Mouse (Mus musculus): ENCODE results near the gene Tnfsf10. TPM values are rescaled to one million over a fixed set of nuclear protein-coding genes. Genes with fewer than 3 reads are reported as not detected.
"Not testable (repeated sequence)": the region's sequence is repeated elsewhere in the genome, so short reads cannot be mapped to it uniquely, and the experiment has no call there.

Tnfsf10 gene
- total RNA-seq (2021): 1 to 10 TPM; 4.7 to 4.8 TPM
- long read RNA-seq, experiment 1, partial matches to known transcripts: 0 of 2 reads
- long read RNA-seq, experiment 1, other reads (novel, unspliced or antisense): 2 of 2 reads
- long read RNA-seq, experiment 2, full-length matches to known transcripts: 1 of 2 reads
- long read RNA-seq, experiment 2, partial matches to known transcripts: 0 of 2 reads
- long read RNA-seq, experiment 2, other reads (novel, unspliced or antisense): 1 of 2 reads

- DNase-seq: peak in 1 of 2 experiments; percentile 31
- intact Hi-C loops (cut with DNase I): no loop called here
These were observed at the start of gene Tnfsf10 for GRCm38 (mm10) chr3:27316559-27317287. Gene Tnfsf10, plus strand, starts transcription at chr3:27317028.

GRCm38 (mm10) chr3:27267327-27267726 lies 49.5 kb upstream of the Tnfsf10 start:
- DNase-seq: no peak
- intact Hi-C loops (cut with DNase I): no loop called here

DNA sequence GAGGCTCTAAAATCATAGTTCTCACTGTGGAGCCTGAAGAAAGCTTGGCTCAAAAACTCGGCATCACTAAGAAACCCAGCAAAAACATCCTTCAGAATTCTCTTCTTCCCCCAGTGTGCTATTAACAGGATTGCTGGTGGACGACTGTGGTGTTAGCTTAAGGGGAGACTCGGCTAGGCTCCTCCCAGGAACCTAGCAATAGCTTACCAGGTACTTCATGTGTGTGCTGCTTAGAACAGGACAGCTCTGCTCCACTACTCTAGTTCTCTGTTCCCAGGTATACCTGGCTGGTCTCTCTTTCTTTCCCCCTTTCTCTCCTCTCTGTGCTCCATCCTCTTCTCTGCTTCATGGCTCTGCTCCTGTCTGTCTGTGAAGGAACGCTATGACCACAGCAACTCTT lies 48.9 kb upstream of the Tnfsf10 start:
- intact Hi-C loops (cut with DNase I): no loop called here
- no peak for DNase-seq

DNA sequence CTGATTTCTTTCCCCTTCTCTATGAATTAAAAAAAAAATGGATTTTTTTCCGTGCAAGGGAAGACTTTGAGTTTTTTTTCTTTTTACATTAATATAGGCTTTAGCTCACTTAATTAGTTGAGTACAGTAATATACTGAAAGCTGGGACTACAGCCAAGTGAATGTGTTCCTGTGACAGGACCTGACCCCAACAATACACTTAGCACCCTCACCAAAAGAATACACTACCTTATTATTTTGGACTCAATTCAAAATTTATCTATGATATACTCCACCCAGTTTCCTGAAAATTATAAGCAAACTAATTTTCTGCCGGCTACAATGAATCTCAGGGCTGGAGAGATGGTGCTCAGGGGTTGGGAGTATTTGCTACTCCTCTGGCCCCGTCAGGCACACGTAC lies 47.7 kb upstream of the Tnfsf10 start:
- no peak for DNase-seq
- intact Hi-C loops (cut with DNase I): no loop called here

DNA sequence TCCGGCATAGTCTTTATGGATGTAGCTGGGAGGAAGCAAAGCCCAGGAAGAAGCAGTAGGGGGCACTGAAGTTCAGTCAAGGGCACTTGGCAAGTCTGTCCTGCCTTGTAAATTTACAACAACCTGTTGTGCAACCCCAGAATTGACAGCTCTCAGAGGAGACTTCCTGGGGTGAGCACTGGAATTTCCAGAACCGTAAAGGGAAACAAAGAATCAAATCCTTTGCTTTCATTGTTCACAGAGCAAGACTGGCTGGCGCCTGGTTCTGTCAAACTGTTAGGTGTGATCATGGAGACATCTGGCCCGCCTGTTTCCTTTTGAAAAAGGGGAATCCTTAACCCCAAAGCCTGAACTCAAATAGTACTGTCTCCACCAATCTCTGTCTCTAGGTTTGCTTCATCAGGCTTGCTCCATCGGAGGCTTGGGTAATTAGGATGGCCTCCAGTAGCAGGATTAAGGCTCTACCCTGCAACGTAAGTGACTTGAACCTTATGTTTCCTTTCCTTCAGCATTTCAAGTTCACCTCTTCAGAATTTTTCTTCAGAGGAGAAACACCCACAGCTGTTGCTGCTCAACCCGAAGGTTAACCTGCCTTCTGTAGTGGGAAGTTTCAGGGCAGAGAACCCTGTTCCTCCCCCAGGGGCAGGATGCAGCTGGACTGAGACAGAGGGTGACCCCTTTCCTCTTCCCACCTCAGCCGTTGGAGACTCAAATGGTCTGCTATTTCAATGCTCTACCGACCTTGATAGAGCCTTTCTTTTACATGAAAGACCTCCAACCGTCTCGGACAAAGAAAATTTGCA lies 46.5 kb upstream of the Tnfsf10 start:
- DNase-seq: peak in 1 of 2 experiments; percentile 25
- intact Hi-C loops (cut with DNase I): loop anchor here (2.0 kb wide), 1 partner anchor 74 kb away; no protein-coding TSS in a partner anchor

GRCm38 (mm10) chr3:27272926-27273745 lies 43.7 kb upstream of the Tnfsf10 start:
- no peak for DNase-seq
- intact Hi-C loops (cut with DNase I): no loop called here

DNA sequence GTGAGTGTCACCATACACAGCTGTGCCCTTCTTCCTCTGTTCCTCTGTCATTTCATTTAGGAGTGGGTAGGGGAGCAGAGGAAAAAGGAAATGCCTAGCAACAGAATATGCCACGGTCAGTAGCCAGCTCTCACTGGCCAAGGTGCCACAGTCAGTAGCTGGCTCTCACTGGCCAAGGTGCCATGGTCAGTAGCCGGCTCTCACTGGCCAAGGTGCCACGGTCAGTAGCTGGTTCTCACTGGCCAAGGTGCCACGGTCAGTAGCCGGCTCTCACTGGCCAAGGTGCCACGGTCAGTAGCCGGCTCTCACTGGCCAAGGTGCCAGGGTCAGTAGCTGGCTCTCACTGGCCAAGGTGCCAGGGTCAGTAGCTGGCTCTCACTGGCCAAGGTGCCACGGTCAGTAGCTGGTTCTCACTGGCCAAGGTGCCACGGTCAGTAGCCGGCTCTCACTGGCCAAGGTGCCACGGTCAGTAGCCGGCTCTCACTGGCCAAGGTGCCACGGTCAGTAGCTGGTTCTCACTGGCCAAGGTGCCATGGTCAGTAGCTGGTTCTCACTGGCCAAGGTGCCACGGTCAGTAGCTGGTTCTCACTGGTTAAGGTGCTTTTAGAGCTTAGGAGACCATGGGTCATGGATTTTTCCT lies 37.4 kb upstream of the Tnfsf10 start:
- intact Hi-C loops (cut with DNase I); DNase-seq: not testable (repeated sequence)

DNA sequence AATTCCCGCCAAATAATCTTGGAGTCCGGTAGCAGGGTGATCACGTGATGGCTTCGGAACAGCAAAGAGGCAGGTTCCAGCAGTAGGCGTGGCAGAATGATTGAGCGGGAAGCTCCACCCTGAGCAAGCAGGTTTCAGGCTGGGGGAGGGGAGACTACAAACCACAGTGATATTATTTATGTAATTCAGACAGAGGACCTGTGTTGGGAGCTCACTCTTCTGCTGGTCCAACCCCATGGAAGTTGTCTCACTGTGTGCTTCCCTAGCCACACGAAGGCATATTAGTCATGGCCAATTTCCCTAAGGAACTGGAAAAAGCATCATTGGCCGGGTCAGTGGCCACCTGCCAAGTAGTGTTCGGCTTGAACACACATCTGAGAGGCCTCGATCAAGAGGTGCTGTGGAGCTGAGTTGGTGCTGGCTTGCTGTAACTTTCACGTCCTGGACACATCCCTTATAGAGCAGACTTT lies 36.5 kb upstream of the Tnfsf10 start:
- DNase-seq: peak; percentile 27 to 35
- intact Hi-C loops (cut with DNase I): loop anchor here (5.0 kb wide), 1 partner anchor 42 kb away; no protein-coding TSS in a partner anchor

DNA sequence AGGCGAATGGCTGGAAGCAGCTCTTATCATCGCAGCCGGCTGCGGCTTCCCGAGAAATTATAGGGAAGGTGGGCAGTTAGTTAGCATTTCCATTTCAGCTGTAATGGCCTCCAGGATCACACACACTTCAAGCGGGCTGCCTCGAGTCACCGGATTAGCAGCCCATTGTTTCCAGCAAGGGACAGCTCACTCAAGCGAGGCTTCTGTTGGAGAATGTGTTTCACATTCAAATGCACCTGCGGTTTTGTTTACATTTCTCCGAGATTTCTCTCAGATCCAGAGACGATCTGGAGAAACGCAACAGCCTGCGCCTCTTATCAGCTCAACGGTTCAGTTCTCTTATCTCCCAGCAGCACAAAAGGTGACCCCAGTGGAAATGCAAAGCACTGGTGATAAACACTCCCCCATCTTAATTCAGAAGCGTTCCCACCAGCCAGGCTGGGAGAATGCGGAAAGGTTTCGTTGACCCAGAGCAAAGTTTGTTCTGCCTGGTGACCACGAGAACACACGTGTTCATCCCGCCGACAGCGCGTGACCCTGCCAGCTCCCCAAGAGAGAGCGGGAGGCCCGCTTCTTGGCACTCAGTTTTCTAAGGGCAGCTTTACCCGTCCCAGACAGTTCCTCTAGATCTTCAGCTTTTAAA lies 33.6 kb upstream of the Tnfsf10 start:
- intact Hi-C loops (cut with DNase I): loop anchor here (5.0 kb wide), 1 partner anchor 39 kb away; no protein-coding TSS in a partner anchor
- DNase-seq: peak in 1 of 2 experiments; percentile 14

DNA sequence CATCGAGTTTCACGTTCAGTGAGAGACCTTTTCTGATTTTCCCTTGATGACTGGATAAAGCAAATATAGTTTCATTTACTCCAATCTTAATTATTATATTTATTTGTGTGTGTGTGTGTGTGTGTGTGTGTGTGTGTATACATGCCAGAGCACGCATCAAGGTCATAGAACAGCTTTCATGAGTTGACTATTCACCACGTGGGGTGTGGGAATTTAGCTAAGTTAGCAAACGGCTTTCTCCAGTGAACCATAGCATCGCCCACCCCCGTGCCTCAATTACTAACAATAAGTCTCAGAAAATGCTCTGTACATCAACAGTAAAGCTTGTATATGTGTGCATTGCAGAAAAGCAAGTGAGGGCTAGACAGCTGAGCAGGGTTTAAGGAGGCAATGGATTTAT lies 33.0 kb upstream of the Tnfsf10 start:
- intact Hi-C loops (cut with DNase I): loop anchor here (5.0 kb wide), 1 partner anchor 39 kb away; no protein-coding TSS in a partner anchor
- DNase-seq: no peak

DNA sequence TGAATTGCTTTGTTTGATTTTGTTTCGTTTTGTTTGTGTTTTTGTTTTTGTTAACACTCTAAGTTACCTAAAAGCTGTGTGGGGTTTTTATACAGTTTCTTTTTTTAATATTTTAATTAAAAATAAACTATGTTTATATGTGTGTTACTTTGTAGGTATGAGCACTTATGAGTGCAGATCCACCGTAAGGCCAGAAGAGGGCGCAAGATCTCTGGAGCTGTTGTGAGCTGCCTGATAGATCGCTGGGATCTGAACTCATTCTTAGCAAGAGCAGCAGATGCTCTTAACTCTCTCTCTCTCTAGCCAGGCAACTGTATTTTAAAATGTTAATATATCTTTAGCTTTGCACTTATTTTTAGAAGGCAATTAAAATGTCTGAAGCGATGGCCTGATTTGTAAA lies 32.6 kb upstream of the Tnfsf10 start:
- DNase-seq: no peak
- intact Hi-C loops (cut with DNase I): loop anchor here (5.0 kb wide), 1 partner anchor 38 kb away; no protein-coding TSS in a partner anchor

DNA sequence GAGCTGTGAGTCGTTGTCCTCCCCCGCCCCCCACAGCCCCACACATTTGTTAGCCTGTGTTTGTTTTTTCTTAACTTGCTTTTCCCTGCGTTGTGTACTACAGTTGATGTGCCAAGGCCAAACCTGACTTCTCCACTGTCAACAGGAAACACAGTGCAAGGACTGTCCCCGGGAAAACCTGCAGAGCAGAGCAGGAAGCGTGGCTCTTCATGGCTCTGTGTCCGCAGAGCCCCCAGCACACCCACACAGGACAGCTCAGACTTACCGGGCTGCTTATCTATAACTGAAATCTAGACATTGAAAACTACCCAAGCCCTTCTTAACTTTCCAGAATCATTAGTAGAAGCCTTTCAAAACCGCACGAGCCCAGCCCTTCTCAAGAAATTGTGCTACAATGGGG lies 31.8 kb upstream of the Tnfsf10 start:
- intact Hi-C loops (cut with DNase I): no loop called here
- no peak for DNase-seq

DNA sequence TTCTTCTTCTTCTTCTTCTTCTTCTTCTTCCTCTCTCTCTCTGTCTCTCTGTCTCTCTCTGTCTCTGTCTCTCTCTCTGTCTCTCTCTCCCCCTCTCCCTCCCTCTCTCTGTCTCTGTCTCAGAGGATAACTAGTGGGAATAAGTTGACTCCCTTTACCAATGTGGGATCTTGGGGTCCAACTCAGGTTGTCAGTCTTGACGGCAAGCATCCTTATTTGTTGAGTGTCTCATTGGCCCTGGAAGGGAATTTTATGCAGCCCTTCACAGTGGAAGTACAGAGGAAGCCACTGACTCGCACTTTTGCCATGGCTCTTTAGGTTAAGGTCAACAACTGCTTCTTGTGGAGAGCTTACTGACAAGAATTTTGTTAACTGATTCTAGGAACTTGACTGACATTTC lies 28.5 kb upstream of the Tnfsf10 start:
- intact Hi-C loops (cut with DNase I): no loop called here
- no peak for DNase-seq

GRCm38 (mm10) chr3:27288909-27289308 lies 27.9 kb upstream of the Tnfsf10 start:
- intact Hi-C loops (cut with DNase I): no loop called here
- DNase-seq: peak in 1 of 2 experiments; percentile 15

GRCm38 (mm10) chr3:27290285-27290684 lies 26.5 kb upstream of the Tnfsf10 start:
- intact Hi-C loops (cut with DNase I): no loop called here
- DNase-seq: no peak

- intact Hi-C loops (cut with DNase I): not testable (repeated sequence)
These were observed 25.9 kb upstream of the Tnfsf10 start for GRCm38 (mm10) chr3:27290945-27291344.

DNA sequence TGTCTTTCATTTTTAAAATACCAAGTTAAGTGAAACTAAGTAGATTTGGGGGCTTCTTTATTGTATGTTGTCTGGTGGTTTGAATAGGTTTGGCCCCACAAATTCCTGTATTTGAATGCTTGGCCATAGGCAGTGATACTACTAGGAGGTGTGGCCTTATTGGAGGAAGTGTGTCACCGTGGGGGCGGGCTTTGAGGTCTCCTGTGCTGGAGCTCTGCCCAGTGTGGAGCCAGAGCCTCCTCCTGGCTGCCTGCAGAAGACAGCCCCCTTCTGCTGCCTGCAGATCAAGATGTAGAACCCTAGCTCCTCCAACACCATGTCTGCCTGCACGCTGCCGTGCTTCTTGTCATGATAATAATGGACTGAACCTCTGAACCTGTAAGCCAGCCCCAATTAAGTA lies 25.4 kb upstream of the Tnfsf10 start:
- intact Hi-C loops (cut with DNase I): not testable (repeated sequence)

More at GRCm38 (mm10) chr3:27290945-27291344, 25.9 kb upstream of the Tnfsf10 start:
- DNase-seq: not testable (repeated sequence)

DNA sequence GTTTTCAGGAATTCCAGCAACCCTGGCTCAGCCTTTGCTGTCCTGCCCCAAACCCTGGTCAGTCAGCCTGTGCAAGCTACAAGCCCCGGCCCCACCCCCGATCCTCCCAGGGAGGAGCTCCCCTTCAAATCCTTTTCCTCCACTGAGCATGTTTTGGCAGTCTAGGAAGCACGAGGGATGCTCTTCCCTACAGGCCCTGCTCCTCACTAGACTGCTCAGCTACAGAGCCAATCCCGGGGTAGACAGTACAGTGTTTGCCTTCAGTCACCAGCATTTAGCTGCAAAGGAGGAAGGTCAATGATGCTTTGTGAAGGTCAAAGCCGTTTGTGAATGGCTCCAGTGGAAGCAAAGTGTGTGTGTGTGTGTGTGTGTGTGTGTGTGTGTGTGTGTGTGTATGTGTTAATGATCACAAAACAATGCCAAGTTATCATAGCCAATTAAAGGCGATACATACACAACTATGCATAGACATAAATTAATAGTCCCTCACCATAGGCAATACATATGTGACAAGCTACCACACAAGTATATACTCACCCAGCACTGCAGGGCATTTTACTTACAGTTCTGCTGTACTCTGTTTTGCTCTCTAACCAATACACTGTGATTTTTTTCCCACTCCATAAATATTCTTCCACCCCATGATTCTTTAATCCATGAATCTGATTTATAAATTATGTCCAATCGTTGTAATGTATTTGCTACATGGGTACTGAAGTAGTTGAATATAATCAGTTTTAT lies 23.0 kb upstream of the Tnfsf10 start:
- no peak for DNase-seq
- intact Hi-C loops (cut with DNase I): no loop called here

More for the DNA sequence above, 25.4 kb upstream of the Tnfsf10 start:
- DNase-seq: not testable (repeated sequence)

Data from gastrocnemius, postnatal 36 days (tissue).